Mouse (Mus musculus): Measurements from ENCODE around the gene Gm49392. TPM values are rescaled to one million over a fixed set of nuclear protein-coding genes. Genes with fewer than 3 reads are reported as not detected.
A peak's percentile ranks its signal among the peaks of the same experiment; 100 is the strongest.

Gene Gm49392
- polyA plus RNA-seq, 1 experiment: 0.38 TPM

- Histone ChIP-seq H3K4me1 (replicated peaks; ENCODE audit: control insufficient read depth, insufficient read depth, low read length) (0 out of 2 replicates have a peak, but pooled peaks cover 2% of the 10 kb centered on the region), H3K27me3 (ENCODE audit: control insufficient read depth, insufficient read depth, low read length) (no peaks in the 10 kb centered on the region), H3K27ac (ENCODE audit: control insufficient read depth, insufficient read depth, low read length) (no peak overlapping the region), H3K4me3 (ENCODE audit: control insufficient read depth, insufficient read depth, low read length) (no peak overlapping the region), H3K36me3 (ENCODE audit: control insufficient read depth, insufficient read depth, low read length) (no peaks in the 10 kb centered on the region)
- TF ChIP-seq CTCF (IDR thresholded peaks at IDR 0.05; ENCODE audit: borderline replicate concordance, control insufficient read depth, extremely low read depth, insufficient read depth, low read length, poor library complexity) (no peak), POLR2A (IDR thresholded peaks at IDR 0.05; ENCODE audit: control insufficient read depth, extremely low read depth, insufficient read depth, low read length, poor library complexity) (no peak)
- WGBS: 94% methylated on average over 1 of the region's 1 CpGs
- no peak for DNase-seq
Measured at GRCm38 (mm10) chr13:60892301-60892700, 4.4 kb downstream of the Gm49392 start.

GRCm38 (mm10) chr13:60864281-60864680 is 32.4 kb downstream of the Gm49392 start, which contains the start of gene 4930486L24Rik:
Gene 4930486L24Rik (minus strand): TSS chr13:60864475.
- H3K27me3 ChIP-seq (ENCODE audit: control insufficient read depth, insufficient read depth, low read length): no peaks in the 10 kb centered on the region
- no peaks in the 10 kb centered on the region for H3K36me3 ChIP-seq (ENCODE audit: control insufficient read depth, insufficient read depth, low read length)
- H3K27ac ChIP-seq (ENCODE audit: control insufficient read depth, insufficient read depth, low read length): no peak within 1 kb of the TSS
- no peak for TF ChIP-seq CTCF (IDR thresholded peaks at IDR 0.05; ENCODE audit: borderline replicate concordance, control insufficient read depth, extremely low read depth, insufficient read depth, low read length, poor library complexity)
- no peak for TF ChIP-seq POLR2A (IDR thresholded peaks at IDR 0.05; ENCODE audit: control insufficient read depth, extremely low read depth, insufficient read depth, low read length, poor library complexity)
- H3K4me1 ChIP-seq (replicated peaks; ENCODE audit: control insufficient read depth, insufficient read depth, low read length): no peaks in the 10 kb centered on the region
- 69% methylated on average over 1 of the region's 1 CpGs for WGBS
- no peak within 1 kb of the TSS for H3K4me3 ChIP-seq (ENCODE audit: control insufficient read depth, insufficient read depth, low read length)
- no peak for DNase-seq

GRCm38 (mm10) chr13:60848241-60849120 is 48.2 kb downstream of the Gm49392 start:
- no peaks in the 10 kb centered on the region for H3K27me3 ChIP-seq (ENCODE audit: control insufficient read depth, insufficient read depth, low read length)
- H3K4me1 ChIP-seq (replicated peaks; ENCODE audit: control insufficient read depth, insufficient read depth, low read length): peaks cover 10% of the 10 kb centered on the region
- TF ChIP-seq CTCF (IDR thresholded peaks at IDR 0.05; ENCODE audit: borderline replicate concordance, control insufficient read depth, extremely low read depth, insufficient read depth, low read length, poor library complexity): no peak
- no peak for TF ChIP-seq POLR2A (IDR thresholded peaks at IDR 0.05; ENCODE audit: control insufficient read depth, extremely low read depth, insufficient read depth, low read length, poor library complexity)
- DNase-seq: peak; percentile 69
- H3K27ac ChIP-seq (ENCODE audit: control insufficient read depth, insufficient read depth, low read length): peak overlapping the region; percentile 87
- H3K4me3 ChIP-seq (ENCODE audit: control insufficient read depth, insufficient read depth, low read length): no peak overlapping the region
- WGBS: 54% methylated on average over 4 of the region's 4 CpGs
- no peaks in the 10 kb centered on the region for H3K36me3 ChIP-seq (ENCODE audit: control insufficient read depth, insufficient read depth, low read length)

GRCm38 (mm10) chr13:60843153-60843552 is 53.5 kb downstream of the Gm49392 start:
- no peak overlapping the region for H3K27ac ChIP-seq (ENCODE audit: control insufficient read depth, insufficient read depth, low read length)
- H3K4me3 ChIP-seq (ENCODE audit: control insufficient read depth, insufficient read depth, low read length): no peak overlapping the region
- 89% methylated on average over 8 of the region's 8 CpGs for WGBS
- no peak for DNase-seq
- no peaks in the 10 kb centered on the region for H3K27me3 ChIP-seq (ENCODE audit: control insufficient read depth, insufficient read depth, low read length)
- peaks cover 13% of the 10 kb centered on the region for H3K4me1 ChIP-seq (replicated peaks; ENCODE audit: control insufficient read depth, insufficient read depth, low read length)
- H3K36me3 ChIP-seq (ENCODE audit: control insufficient read depth, insufficient read depth, low read length): no peaks in the 10 kb centered on the region
- TF ChIP-seq CTCF (IDR thresholded peaks at IDR 0.05; ENCODE audit: borderline replicate concordance, control insufficient read depth, extremely low read depth, insufficient read depth, low read length, poor library complexity) (no peak), POLR2A (IDR thresholded peaks at IDR 0.05; ENCODE audit: control insufficient read depth, extremely low read depth, insufficient read depth, low read length, poor library complexity) (no peak)

- no peak for DNase-seq
- Histone ChIP-seq H3K27ac (ENCODE audit: control insufficient read depth, insufficient read depth, low read length) (no peak overlapping the region), H3K36me3 (ENCODE audit: control insufficient read depth, insufficient read depth, low read length) (no peaks in the 10 kb centered on the region), H3K27me3 (ENCODE audit: control insufficient read depth, insufficient read depth, low read length) (no peaks in the 10 kb centered on the region), H3K4me1 (replicated peaks; ENCODE audit: control insufficient read depth, insufficient read depth, low read length) (peaks cover 8% of the 10 kb centered on the region), H3K4me3 (ENCODE audit: control insufficient read depth, insufficient read depth, low read length) (no peak overlapping the region)
- 76% methylated on average over 6 of the region's 6 CpGs for WGBS
- TF ChIP-seq CTCF (IDR thresholded peaks at IDR 0.05; ENCODE audit: borderline replicate concordance, control insufficient read depth, extremely low read depth, insufficient read depth, low read length, poor library complexity): no peak
- no peak for TF ChIP-seq POLR2A (IDR thresholded peaks at IDR 0.05; ENCODE audit: control insufficient read depth, extremely low read depth, insufficient read depth, low read length, poor library complexity)
Measured at GRCm38 (mm10) chr13:60842703-60843102, 54.0 kb downstream of the Gm49392 start.

GRCm38 (mm10) chr13:60839353-60839902 is 57.3 kb downstream of the Gm49392 start:
- peaks cover 5% of the 10 kb centered on the region for H3K4me1 ChIP-seq (replicated peaks; ENCODE audit: control insufficient read depth, insufficient read depth, low read length)
- TF ChIP-seq POLR2A (IDR thresholded peaks at IDR 0.05; ENCODE audit: control insufficient read depth, extremely low read depth, insufficient read depth, low read length, poor library complexity) (no peak), CTCF (IDR thresholded peaks at IDR 0.05; ENCODE audit: borderline replicate concordance, control insufficient read depth, extremely low read depth, insufficient read depth, low read length, poor library complexity) (no peak)
- H3K4me3 ChIP-seq (ENCODE audit: control insufficient read depth, insufficient read depth, low read length): no peak overlapping the region
- H3K27me3 ChIP-seq (ENCODE audit: control insufficient read depth, insufficient read depth, low read length): no peaks in the 10 kb centered on the region
- H3K36me3 ChIP-seq (ENCODE audit: control insufficient read depth, insufficient read depth, low read length): no peaks in the 10 kb centered on the region
- H3K27ac ChIP-seq (ENCODE audit: control insufficient read depth, insufficient read depth, low read length): peak overlapping the region; percentile 27; the same call in 1 of the 2 replicates
- 40% methylated on average over 2 of the region's 2 CpGs for WGBS
- DNase-seq: no peak

All from thymus, adult 2 months (tissue).